Mouse (Mus musculus) erythroblast, embryonic 14.5 days (primary cell): Measurements from ENCODE around the gene Hoxa9.

Experiments
- GATA1 ChIP-seq: IDR thresholded peaks from 2 replicates; pipeline ENCODE4 v1.6.1; 2012; ENCODE audit warnings: low read length, inconsistent platforms, mixed read lengths
- TAL1 ChIP-seq: IDR thresholded peaks from 3 replicates; pipeline ENCODE4 v1.6.1; 2012; ENCODE audit warnings: low read length, inconsistent platforms, mixed read lengths

GRCm38 (mm10) chr6:52229558-52230416, 1.1 kb downstream of the Hoxa9 start:
- TF ChIP-seq TAL1 (no peak), GATA1 (no peak)
